Mouse (Mus musculus) lung, adult 2 months (tissue): ENCODE measurements around the gene Itgb8.

Experiments
- CTCF ChIP-seq: fragments of 200-500 bp; IDR thresholded peaks from 2 replicates; pipeline ENCODE4 v1.5.1; 2011; ENCODE audit warnings: mild to moderate bottlenecking, low read length, control low read depth; ENCODE audit not compliant: insufficient read depth
- POLR2A ChIP-seq: fragments of 200-500 bp; IDR thresholded peaks from 2 replicates; pipeline ENCODE4 v1.6.1; 2011; ENCODE audit warnings: low read depth, mild to moderate bottlenecking, control low read depth, low read length, borderline replicate concordance; ENCODE audit errors: extremely low read depth

GRCm38 (mm10) chr12:119209384-119210072, 29.1 kb downstream of the Itgb8 start:
- TF ChIP-seq POLR2A = no peak
- TF ChIP-seq CTCF = no peak
